Mouse (Mus musculus) heart, embryonic 13.5 days (tissue): ENCODE results near the gene Opa1. TPM values are rescaled to one million over a fixed set of nuclear protein-coding genes. Genes with fewer than 3 reads are reported as not detected.

ENCODE experiments used
- ATAC-seq: fragments of 200-750 bp; cut with Nextera tagmentation; 2 replicates; pipeline ENCODE4 v1.8.0; 2017; ENCODE audit warnings: moderate TSS enrichment; ENCODE audit not compliant: insufficient number of reproducible peaks, low FRiP score, low TSS enrichment; ENCODE audit errors: extremely low read depth
- H3K27ac ChIP-seq: fragments of 300-500 bp; sonication (generic); replicated peaks from 2 replicates; pipeline ENCODE4 v1.5.1; 2015; ENCODE audit warnings: moderate library complexity, mild to moderate bottlenecking, inconsistent platforms
- H3K27me3 ChIP-seq: fragments of 300-500 bp; sonication (generic); replicated peaks from 2 replicates; pipeline ENCODE4 v1.6.1; 2015; ENCODE audit warnings: mild to moderate bottlenecking, inconsistent platforms
- H3K36me3 ChIP-seq: fragments of 300-500 bp; sonication (generic); 2 replicates; pipeline ENCODE4 v1.6.1; 2015; ENCODE audit warnings: mild to moderate bottlenecking, inconsistent platforms
- H3K4me1 ChIP-seq: fragments of 300-500 bp; sonication (generic); 2 replicates; pipeline ENCODE4 v1.6.1; 2015; ENCODE audit warnings: inconsistent platforms
- H3K4me2 ChIP-seq: fragments of 300-500 bp; sonication (generic); 2 replicates; pipeline ENCODE4 v1.6.1; 2015; ENCODE audit warnings: inconsistent platforms, mild to moderate bottlenecking, moderate library complexity
- H3K4me3 ChIP-seq: fragments of 300-500 bp; sonication (generic); 2 replicates; pipeline ENCODE4 v1.5.1; 2015; ENCODE audit warnings: moderate library complexity, mild to moderate bottlenecking, inconsistent platforms
- H3K9ac ChIP-seq: fragments of 300-500 bp; sonication (generic); 2 replicates; pipeline ENCODE4 v1.6.1; 2015; ENCODE audit warnings: inconsistent platforms, mild to moderate bottlenecking, moderate library complexity
- H3K9me3 ChIP-seq: fragments of 300-500 bp; sonication (generic); 2 replicates; pipeline ENCODE4 v1.6.1; 2016; ENCODE audit warnings: inconsistent platforms
- WGBS: fragments of 180-500 bp; shearing (Covaris S2); methylation state at CpG from one replicate; pipeline ENCODE4 v1.1.7; 2015; ENCODE audit warnings: mixed read lengths; 5-methylcytosine and 5-hydroxymethylcytosine counted together
- polyA plus RNA-seq: library from polyadenylated mRNA; unstranded; fragments of >200 nt; fragmentation: Nextera tagmentation; extraction: Ambion mirVana; gene quantifications from 2 replicates; pipeline ENCODE4 v1.2.1, GENCODE M21; 2015

The Opa1 gene
- polyA plus RNA-seq, 1 experiment from 2014 or later, result 34.9 TPM

DNA sequence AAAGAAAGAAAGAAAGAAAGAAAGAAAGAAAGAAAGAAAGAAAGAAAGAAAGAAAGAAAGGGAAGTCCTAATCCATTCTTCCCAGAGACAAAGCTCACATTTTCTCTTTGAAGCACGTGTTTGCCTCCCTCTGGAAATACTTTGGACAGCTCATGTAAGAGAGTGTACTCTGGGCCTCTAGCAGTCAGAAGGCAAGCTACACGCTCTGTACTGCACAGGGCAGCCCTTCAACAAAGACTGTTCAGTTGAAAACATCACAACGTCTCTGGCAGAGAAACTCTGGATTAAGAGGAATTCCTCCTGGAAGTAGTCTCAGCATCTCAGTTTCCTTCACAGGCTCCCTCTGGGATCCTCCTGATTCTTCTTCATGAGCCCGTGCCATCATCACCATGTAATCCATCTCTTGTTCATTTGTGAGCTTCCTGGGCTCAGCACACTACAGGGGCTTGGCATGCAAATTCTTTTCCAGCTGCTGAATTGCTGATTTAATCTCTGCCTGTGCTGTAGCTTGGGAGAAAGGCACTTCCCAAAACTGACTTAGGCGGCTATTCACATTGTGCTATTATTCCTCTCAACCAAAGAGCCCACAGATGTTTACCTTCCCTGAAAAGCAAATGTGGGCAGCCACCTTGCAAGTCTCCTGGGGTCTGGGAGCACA lies 114.0 kb downstream of the Opa1 start:
- Histone ChIP-seq H3K4me2 (no peak overlapping the region), H3K4me1 (peaks cover 18% of the 10 kb centered on the region), H3K4me3 (no peak overlapping the region), H3K9ac (no peak overlapping the region), H3K36me3 (no peaks in the 10 kb centered on the region), H3K27ac (no peak overlapping the region), H3K27me3 (no peaks in the 10 kb centered on the region), H3K9me3 (no peaks in the 10 kb centered on the region)
- WGBS, result 41% methylated on average over 5 of the region's 5 CpGs
- no peak for ATAC-seq

DNA sequence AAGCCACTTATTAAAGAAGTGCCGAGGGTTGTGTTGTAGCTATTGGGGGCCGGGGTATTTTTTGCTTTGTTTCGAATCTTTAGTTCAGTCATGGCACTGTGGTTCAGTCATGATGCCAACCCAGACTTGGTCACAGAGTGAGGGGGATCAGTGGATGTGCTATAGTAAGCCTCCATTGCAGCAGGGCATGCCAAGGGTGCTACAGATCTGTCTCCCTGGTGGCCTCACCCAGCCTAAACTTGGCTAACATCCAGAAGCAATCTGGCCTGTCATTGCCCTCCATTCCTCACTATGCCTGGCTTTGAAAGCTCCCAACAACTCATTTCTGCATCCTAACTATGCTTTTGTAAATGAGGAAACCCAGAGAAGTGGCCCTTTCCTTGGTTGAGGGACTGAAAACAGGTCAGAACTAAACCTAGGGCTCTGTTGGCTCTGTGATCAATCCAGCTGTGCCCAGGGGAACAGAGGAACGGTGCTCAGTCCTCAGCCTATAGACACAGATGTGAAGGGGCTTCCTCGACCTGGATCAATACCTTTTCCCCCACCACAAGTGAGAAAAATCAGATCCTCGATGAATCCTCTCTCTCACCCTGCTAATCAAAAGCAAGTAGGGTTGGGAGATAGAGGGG lies 114.8 kb downstream of the Opa1 start:
- 60% methylated on average over 6 of the region's 6 CpGs for WGBS
- no peak overlapping the region for H3K4me2 ChIP-seq
- H3K27me3 ChIP-seq, result no peaks in the 10 kb centered on the region
- H3K9ac ChIP-seq, result no peak overlapping the region; the same call in 1 of the 2 replicates
- no peak overlapping the region for H3K27ac ChIP-seq
- no peak overlapping the region for H3K4me3 ChIP-seq
- no peak for ATAC-seq
- H3K36me3 ChIP-seq, result no peaks in the 10 kb centered on the region
- H3K9me3 ChIP-seq, result peaks cover 4% of the 10 kb centered on the region
- peaks cover 18% of the 10 kb centered on the region for H3K4me1 ChIP-seq

DNA sequence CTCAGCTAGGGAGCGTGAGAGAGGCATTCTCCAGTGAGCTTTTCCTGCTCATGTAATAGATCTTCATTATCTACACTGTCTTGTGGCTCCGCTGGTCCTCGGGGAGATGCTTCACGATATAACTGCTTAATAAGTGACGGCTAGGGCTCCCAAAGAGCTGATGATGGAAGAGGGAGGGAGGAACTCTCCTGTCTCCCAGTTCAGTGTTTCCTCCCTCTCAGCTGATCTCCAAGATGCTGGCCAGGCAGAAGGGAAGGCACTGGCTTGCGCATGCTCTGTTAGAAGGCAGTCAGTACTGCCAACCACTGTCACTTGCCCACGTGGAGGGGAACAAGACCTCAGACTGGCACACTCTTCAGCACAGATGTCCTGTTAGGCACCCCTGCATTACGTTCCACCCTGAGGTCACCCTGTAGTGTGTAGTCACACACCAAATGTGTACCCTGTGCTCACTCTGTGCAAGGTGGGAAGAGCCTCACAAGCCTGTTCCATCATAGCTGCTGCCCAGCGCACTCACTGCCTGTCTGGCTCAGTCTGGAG lies 115.4 kb downstream of the Opa1 start:
- H3K27ac ChIP-seq, result no peak overlapping the region
- H3K4me1 ChIP-seq, result peaks cover 18% of the 10 kb centered on the region
- H3K4me3 ChIP-seq, result no peak overlapping the region
- peaks cover 5% of the 10 kb centered on the region for H3K9me3 ChIP-seq
- WGBS, result 59% methylated on average over 9 of the region's 9 CpGs
- no peaks in the 10 kb centered on the region for H3K27me3 ChIP-seq
- no peak for ATAC-seq
- no peak overlapping the region for H3K4me2 ChIP-seq
- no peaks in the 10 kb centered on the region for H3K36me3 ChIP-seq
- H3K9ac ChIP-seq, result no peak overlapping the region; the same call in 1 of the 2 replicates

Other genes starting within 250 kb of the Opa1 start
- gene Atp13a5, start 200.6 kb upstream of the Opa1 start, polyA plus RNA-seq, result not detected in 2 replicates
- not detected in 2 replicates for gene Atp13a4, start 34.5 kb upstream of the Opa1 start, polyA plus RNA-seq